Mouse (Mus musculus) testis, postnatal 14 days (tissue): ENCODE measurements around the gene Nup188.
A peak's percentile ranks its signal among the peaks of the same experiment; 100 is the strongest.

Source experiments
- DNase-seq: peaks from one replicate; pipeline ENCODE4 v3.0.0; 2021; ENCODE audit warnings: low spot score

The Nup188 gene

GRCm38 (mm10) chr2:30351149-30351548 is 65.0 kb downstream of the Nup188 start:
- DNase-seq = no peak

GRCm38 (mm10) chr2:30355861-30356260 is 69.7 kb downstream of the Nup188 start:
- DNase-seq = no peak

- no peak for DNase-seq
Measured at GRCm38 (mm10) chr2:30356266-30356665, 70.1 kb downstream of the Nup188 start.

DNA sequence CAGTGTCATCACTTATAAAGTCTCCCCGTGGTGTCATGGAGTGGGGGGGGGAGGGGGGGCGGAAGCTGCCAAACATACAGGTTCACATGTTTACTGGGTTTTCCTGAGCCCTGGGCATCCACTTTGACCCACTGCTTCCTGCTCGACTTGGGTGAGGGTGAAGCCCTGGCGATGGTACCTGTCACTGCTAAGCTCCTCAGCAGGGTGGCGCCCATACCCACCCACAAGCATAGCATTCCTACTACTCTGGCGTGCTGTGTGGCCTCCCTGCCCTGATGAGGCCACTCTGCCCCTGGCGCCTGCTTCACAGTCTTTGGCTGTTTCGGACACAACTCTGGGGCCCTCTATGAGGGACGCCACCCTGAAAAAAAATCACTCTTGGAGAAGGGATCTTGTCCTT is 70.7 kb downstream of the Nup188 start:
- DNase-seq = no peak

DNA sequence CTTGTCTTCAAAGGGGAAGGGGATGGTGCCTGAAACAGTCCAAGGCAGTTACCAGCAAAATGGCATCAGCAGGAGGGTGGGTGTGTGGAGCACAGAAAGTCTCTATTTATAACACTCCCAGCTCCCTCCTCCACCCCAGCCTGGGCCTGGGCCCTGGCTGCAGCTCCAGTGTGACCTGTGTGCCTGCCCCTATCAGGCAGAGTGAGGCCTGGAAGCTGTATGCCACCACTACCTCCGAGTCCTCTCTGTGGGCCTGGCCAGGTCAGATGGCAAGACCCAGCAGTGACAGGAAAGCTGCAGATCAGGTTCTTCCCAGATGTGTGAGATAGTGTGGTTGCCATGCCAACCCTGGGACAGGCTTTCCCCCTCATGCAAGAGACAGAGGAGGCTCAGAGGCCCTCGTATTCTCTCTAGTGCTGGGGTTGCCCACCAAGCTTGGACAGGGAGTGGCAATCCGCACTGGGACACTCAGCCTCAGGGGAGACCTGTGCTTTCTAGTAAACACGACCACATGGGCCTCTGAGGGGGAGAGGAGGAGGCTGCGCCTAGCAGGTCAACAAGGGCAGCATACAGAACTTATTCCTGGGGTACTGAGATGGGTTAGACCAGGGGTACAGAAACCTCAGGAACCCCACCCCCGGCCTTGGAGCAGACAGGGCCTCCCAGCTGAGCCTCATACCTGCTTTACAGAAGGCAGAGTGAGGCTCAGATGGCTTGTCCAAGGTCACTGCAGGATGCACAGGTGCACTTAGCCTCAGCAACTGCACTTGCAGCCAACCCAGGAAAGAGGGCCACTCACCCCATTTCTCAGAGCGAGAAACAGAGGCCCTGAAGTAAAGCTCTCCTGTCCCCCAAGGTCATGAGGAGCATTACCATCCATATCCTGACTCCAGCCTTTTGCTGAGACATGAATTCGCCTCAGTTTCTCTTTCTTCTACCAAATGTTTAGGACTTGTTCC is 71.6 kb downstream of the Nup188 start:
- DNase-seq = peak; percentile 40

GRCm38 (mm10) chr2:30358533-30359531 is 72.6 kb downstream of the Nup188 start, which contains the start of gene Sh3glb2:
Sh3glb2 (minus strand) TSS chr2:30359337.
- peak; percentile 83 for DNase-seq

DNA sequence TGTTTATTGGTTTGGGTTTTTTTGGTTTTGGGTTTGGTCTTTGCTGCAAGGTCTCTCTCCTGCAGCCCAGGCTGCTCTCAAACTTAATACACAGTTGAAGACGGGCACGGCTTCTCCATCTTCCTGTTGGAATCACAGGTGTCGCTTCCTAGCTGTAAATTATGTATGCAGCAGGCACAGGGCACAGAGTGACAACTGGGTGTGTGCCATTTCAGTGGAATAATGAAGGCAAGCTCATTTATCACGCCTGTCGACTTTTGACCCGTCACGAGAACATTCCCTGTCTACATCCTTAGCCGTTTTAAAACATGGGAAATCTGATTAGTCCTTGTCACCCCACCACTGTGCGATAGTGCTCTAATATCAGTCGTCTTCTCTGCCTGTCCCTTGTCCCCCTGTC is 74.4 kb downstream of the Nup188 start:
- no peak for DNase-seq

- no peak for DNase-seq
Measured at GRCm38 (mm10) chr2:30362865-30363264, 76.7 kb downstream of the Nup188 start.

DNA sequence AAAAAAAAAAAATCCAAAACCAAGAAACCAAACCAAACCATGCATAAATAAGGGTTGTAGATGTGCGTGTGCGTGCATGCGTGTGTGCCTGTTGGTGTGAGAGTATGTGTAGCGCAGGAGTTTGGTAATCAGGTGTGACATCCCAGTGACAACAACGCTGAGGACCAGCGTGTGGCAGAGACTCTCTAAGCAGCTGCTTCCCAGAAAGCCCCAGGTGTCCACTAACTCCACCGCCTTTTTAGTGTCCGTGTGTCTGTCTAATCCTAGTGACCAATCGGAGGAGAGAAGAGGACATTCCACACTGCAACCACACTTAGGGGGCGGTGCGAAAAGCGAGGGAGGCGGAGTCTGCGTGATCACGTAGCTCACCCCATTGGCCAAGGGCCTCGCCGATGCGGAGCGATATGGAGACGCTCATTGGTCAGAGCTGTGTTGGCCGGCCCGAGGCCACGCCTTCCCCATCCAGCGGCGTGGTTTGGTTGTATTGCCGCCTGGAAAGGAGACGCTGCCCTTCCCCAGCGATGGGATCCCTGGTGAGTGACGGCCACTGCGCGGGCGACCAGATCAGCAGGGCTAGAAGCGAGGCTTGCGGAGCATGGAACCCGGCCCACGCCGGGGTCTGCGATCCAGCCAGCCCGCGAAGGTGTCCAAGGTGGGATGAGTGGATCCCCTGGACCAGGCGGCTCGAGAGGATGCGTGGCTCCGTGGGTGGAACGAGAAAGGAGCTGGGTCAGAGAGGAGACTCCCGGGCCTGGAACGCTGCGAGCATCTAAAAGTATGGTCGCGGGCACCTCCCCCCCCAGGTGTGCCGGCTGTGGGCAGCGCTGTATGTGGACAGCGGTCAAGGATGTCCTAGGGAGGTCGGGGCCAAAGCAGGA is 77.8 kb downstream of the Nup188 start, which contains the start of gene Miga2:
Gene Miga2, plus strand, starts transcription at position 461 of the 878 bp plus-strand sequence.
- DNase-seq = peak; percentile 99

DNA sequence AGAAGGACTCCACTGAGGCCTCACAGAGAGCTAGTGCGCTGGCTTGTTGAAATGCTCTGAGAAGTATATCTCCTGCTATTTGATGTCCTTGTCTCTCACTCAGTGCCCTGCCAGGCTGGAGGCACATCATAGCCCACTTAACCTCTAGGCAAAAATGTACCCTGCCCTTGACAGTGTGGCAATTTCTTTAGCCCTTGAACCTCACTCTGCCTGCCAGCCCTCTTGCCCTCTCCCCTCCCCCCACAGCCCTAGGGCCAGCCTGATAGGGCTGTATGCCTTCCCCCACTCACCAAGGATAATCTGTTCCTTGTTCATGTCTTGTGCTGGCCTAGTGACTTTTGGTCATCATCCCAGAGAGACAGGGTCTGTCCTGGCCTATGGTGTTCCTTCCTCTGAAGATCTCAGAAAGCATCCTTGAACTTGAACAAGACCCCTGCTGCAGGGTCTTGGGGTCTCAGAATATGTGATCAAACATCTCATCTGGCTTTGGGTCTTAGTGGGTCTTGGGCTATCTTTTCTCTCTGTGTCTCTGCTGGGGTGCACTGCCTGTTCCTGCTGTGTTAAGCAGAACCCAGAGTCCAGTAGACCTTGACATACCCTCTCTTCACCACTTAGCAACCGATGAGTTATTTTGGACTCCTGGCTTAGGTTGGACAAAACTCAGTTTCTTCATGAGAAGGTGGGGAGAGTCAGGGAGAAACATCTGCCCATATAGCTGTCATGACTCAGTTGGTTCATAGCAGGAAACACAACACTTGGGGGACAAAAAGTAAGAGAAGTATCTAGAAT is 79.3 kb downstream of the Nup188 start:
- no peak for DNase-seq

GRCm38 (mm10) chr2:30366203-30366602 is 80.0 kb downstream of the Nup188 start:
- no peak for DNase-seq

- no peak for DNase-seq
Measured at GRCm38 (mm10) chr2:30371544-30371943, 85.3 kb downstream of the Nup188 start.

- DNase-seq = no peak
Measured at GRCm38 (mm10) chr2:30372726-30373125, 86.5 kb downstream of the Nup188 start.

GRCm38 (mm10) chr2:30375893-30376292 is 89.7 kb downstream of the Nup188 start:
- DNase-seq = no peak

GRCm38 (mm10) chr2:30377721-30378120 is 91.5 kb downstream of the Nup188 start:
- no peak for DNase-seq

DNA sequence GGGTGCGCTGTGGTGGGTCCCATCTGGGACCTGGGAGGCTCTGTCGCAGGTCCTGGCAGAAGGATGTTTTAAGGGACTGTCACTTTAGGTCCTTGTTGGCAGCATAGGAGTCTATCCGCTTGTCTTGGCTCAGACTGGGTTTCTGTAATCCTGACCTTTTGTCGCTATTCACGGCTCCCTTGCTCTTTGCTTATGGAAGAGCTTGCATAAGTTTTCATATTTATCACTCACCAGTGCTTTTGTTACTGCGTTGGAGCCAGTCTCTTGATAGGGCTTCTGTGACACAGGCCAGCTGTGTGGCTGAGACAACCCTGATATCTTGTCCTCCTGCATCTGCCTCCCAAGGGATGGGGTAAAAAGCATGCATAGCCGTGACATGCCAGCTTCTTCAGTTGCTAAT is 93.1 kb downstream of the Nup188 start:
- DNase-seq = no peak

- DNase-seq = no peak
Measured at GRCm38 (mm10) chr2:30380564-30381376, 94.6 kb downstream of the Nup188 start.

GRCm38 (mm10) chr2:30381377-30381725 is 95.2 kb downstream of the Nup188 start:
- no peak for DNase-seq

DNA sequence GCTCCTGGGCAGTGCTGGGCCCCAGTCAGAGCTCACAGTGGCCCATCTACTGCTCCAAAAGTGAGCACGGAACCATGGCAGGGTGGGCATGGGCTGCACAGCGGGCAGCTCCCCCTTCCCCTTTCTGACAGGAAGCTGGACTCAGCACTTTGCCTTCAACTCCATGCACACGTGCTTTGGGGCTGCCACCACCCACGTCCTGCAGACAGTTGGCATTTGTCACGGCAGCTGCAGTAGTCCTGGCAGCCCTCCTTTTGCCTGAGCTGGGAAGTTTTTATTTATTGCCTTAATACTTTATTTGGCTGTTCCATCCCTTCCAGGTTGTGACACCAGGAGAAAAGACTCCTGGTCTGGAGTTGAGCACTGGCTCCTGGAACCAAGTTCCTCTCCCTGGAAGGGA is 98.6 kb downstream of the Nup188 start:
- no peak for DNase-seq

DNA sequence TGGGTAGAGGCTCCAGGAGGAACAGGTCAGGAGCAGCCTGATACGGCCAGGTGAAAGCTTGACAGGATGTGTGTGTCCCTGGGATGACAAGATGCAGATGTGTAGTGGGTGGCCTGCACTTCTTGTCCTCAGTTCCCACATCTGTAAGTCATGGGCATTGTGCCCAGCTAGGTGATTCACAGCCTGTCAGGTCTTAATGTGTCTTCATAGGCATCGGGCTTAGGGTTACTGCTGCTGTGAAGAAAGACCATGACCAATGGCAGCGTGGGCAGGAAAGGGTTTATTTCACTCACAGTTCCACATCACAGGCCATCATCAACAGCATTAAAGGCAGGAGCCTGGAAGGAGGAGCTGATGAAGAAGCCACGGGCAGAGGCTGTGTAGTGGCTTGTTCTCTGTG is 99.4 kb downstream of the Nup188 start:
- DNase-seq = no peak
